ENCODE assay signal across 27 mouse cellular contexts in the genomic region with DNA sequence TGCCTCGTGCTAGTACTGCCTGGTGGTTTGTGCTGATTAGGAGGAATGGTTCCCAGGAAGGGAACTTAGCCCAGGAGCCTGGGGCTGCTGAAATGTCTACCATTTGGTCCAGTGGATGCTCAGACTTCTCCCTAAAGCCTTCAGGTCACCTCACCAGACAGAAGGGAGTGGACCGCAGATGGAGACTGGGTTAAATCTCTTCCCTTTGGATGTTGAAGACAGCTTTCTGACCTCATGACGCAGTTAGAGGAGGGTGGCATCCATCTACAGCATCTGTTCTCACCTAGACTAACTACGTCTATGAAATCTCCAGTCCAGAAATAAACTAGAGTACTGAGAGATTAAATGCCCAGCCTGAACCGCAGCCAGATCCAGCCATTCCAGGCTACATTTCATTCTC. TPM values are rescaled to one million over a fixed set of nuclear protein-coding genes. Genes with fewer than 3 reads are reported as not detected.
DNase-seq lines count a peak whose midpoint lies in the region; ATAC-seq and TF ChIP-seq lines count a peak whose summit lies in the region.
"Had no signal": no experiment of that assay in that cellular context is flagged by ENCODE, and none has a peak within 500 bp of the region (broad histone marks: within the 10 kb centered on the region; RNA-seq: fewer than 3 reads in every experiment).

No protein-coding gene starts in this region.

- H3K27ac ChIP-seq in heart, adult 2 months: peak overlapping the region; percentile 54
- H3K27ac ChIP-seq in heart, embryonic 15.5 days: peak overlapping the region; percentile 64
- H3K27ac ChIP-seq: embryonic facial prominence, embryonic 10.5 days; embryonic facial prominence, embryonic 13.5 days; forebrain, embryonic 12.5 days; forebrain, embryonic 15.5 days; heart, embryonic 10.5 days; hindbrain, embryonic 12.5 days; hindbrain, embryonic 15.5 days had no signal

- H3K9ac ChIP-seq in heart, adult 2 months (ENCODE audit: low read depth, low read length): no peak overlapping the region
- H3K9ac ChIP-seq in heart, embryonic 15.5 days: no peak overlapping the region
- H3K9ac ChIP-seq: embryonic facial prominence, embryonic 13.5 days; forebrain, embryonic 12.5 days; forebrain, embryonic 15.5 days; hindbrain, embryonic 12.5 days; hindbrain, embryonic 15.5 days had no signal

- ATAC-seq in heart, embryonic 15.5 days (replicated peaks; ENCODE audit: insufficient number of reproducible peaks, insufficient read depth, low FRiP score, low read depth): no peak; the same call in 1 of the 2 replicates
- ATAC-seq: forebrain, embryonic 15.5 days; intestine, postnatal 0 days; Patski had no signal

- H3K27me3 ChIP-seq in heart, adult 2 months (ENCODE audit: control insufficient read depth, insufficient read depth, low read length): no peaks in the 10 kb centered on the region
- H3K27me3 ChIP-seq in heart, embryonic 15.5 days: no peaks in the 10 kb centered on the region
- H3K27me3 ChIP-seq: CH12.LX; embryonic facial prominence, embryonic 13.5 days; forebrain, embryonic 12.5 days; forebrain, embryonic 15.5 days; hindbrain, embryonic 12.5 days; hindbrain, embryonic 15.5 days had no signal

- no peak overlapping the region for H3K4me3 ChIP-seq in heart, adult 2 months
- H3K4me3 ChIP-seq in heart, embryonic 15.5 days: no peak overlapping the region
- H3K4me3 ChIP-seq: embryonic facial prominence, embryonic 10.5 days; embryonic facial prominence, embryonic 13.5 days; erythroblast, embryonic 14.5 days; forebrain, embryonic 12.5 days; forebrain, embryonic 15.5 days; heart, embryonic 10.5 days; hindbrain, embryonic 12.5 days; hindbrain, embryonic 15.5 days had no signal

- H3K36me3 ChIP-seq in heart, adult 2 months (ENCODE audit: control insufficient read depth, insufficient read depth, low read length): no peaks in the 10 kb centered on the region
- H3K36me3 ChIP-seq in heart, embryonic 15.5 days: no peaks in the 10 kb centered on the region
- H3K36me3 ChIP-seq: embryonic facial prominence, embryonic 10.5 days; embryonic facial prominence, embryonic 13.5 days; forebrain, embryonic 12.5 days; forebrain, embryonic 15.5 days; G1E; heart, embryonic 10.5 days; hindbrain, embryonic 12.5 days; hindbrain, embryonic 15.5 days had no signal

- TF ChIP-seq EP300 in heart, adult 2 months (IDR thresholded peaks at IDR 0.05; ENCODE audit: insufficient read depth, low read depth, low read length): 0 out of 2 replicates have a peak, but pooled peaks have one; percentile 10

- intact Hi-C loops in heart, adult 2 months (cut with DNase I): no loop called here
- intact Hi-C loops in heart, postnatal 25 days (cut with DNase I): no loop called here

- 60% methylated on average over 5 of the region's 5 CpGs for WGBS in heart, adult 2 months
- 51% methylated on average over 5 of the region's 5 CpGs for WGBS in heart, embryonic 15.5 days

- peaks cover 21% of the 10 kb centered on the region for H3K4me1 ChIP-seq in heart, adult 2 months (ENCODE audit: control insufficient read depth, insufficient read depth, low read length)
- H3K4me1 ChIP-seq in heart, embryonic 15.5 days (replicated peaks): peaks cover 32% of the 10 kb centered on the region
- H3K4me1 ChIP-seq: embryonic facial prominence, embryonic 13.5 days; forebrain, embryonic 12.5 days; forebrain, embryonic 15.5 days; hindbrain, embryonic 12.5 days; hindbrain, embryonic 15.5 days had no signal

- no peaks in the 10 kb centered on the region for H3K9me3 ChIP-seq in heart, embryonic 15.5 days (replicated peaks)
- H3K9me3 ChIP-seq: embryonic facial prominence, embryonic 10.5 days; embryonic facial prominence, embryonic 13.5 days; forebrain, embryonic 12.5 days; forebrain, embryonic 15.5 days; G1E; heart, embryonic 10.5 days; hindbrain, embryonic 12.5 days; hindbrain, embryonic 15.5 days had no signal

- H3K79me2 ChIP-seq in heart, adult 2 months (replicated peaks; ENCODE audit: control insufficient read depth, insufficient read depth, low read length): no peaks in the 10 kb centered on the region

- no peak overlapping the region for H3K4me2 ChIP-seq in heart, embryonic 15.5 days
- H3K4me2 ChIP-seq: embryonic facial prominence, embryonic 13.5 days; forebrain, embryonic 12.5 days; forebrain, embryonic 15.5 days; hindbrain, embryonic 12.5 days; hindbrain, embryonic 15.5 days had no signal

- DNase-seq in heart, adult 2 months: no peak
- no peak for DNase-seq in heart, postnatal 25 days (ENCODE audit: low spot score)
- no peak for DNase-seq in heart, adult 8-10 months (ENCODE audit: low spot score)
- peak; percentile 56 for DNase-seq in heart, postnatal 4 days
- no peak for DNase-seq in heart, adult 11 months
- DNase-seq: B cell, adult 2 months; cerebellum, adult 11-12 months; cerebellum, adult 8-10 months; cerebellum, postnatal 10 days; cerebellum, postnatal 36 days; embryo, embryonic 11 days; gastrocnemius, postnatal 25 days; kidney, adult 2 months had no signal

- no peak for TF ChIP-seq POLR2A in heart, adult 2 months (IDR thresholded peaks at IDR 0.05; ENCODE audit: insufficient read depth, low read depth, low read length)

- no peak for TF ChIP-seq CTCF in heart, adult 2 months (IDR thresholded peaks at IDR 0.05)

RNA-seq across cellular contexts. Expression of a gene that starts 39.1 kb away (rescaled TPM):
- total RNA-seq in heart, adult 2 months (2021): 10 to 100 TPM; 18.0 to 28.4 TPM
- polyA plus RNA-seq in heart, adult 2 months (2012; rRNA removed): 18.3 and 20.5 TPM in 2 replicates
- 10 to 100 TPM; 24.3 to 30.9 TPM for total RNA-seq in heart, postnatal 25 days (2021)
- polyA plus RNA-seq in heart, embryonic 15.5 days (2015; fragmentation: Nextera tagmentation; extraction: Ambion mirVana): 4.0 and 4.7 TPM in 2 replicates
- total RNA-seq in heart, adult 8-10 months (2022): 10 to 100 TPM; 19.4 to 26.8 (median 22.2) TPM
- 10 to 100 TPM; 30.3 to 33.8 TPM for total RNA-seq in heart, postnatal 4 days (2021)
- total RNA-seq: CH12.LX; hematopoietic stem cell, adult 5-6 weeks had no signal
- polyA plus RNA-seq: G1E, Patski had no signal
